Mouse (Mus musculus) thymus, adult 2 months (tissue): ENCODE data around the gene Mdk. TPM values are rescaled to one million over a fixed set of nuclear protein-coding genes. Genes with fewer than 3 reads are reported as not detected.
A peak's percentile ranks its signal among the peaks of the same experiment; 100 is the strongest.

Experiments
- DNase-seq: peaks from one replicate; pipeline ENCODE4 v3.0.0; 2021
- H3K27ac ChIP-seq: fragments of 200-500 bp; 2 replicates; pipeline ENCODE4 v1.5.1; 2012; ENCODE audit warnings: low read length, control low read depth; ENCODE audit not compliant: control insufficient read depth, insufficient read depth
- H3K27me3 ChIP-seq: fragments of 200-500 bp; 2 replicates; pipeline ENCODE4 v1.6.1; 2012; ENCODE audit warnings: mild to moderate bottlenecking, low read length, moderate library complexity, mixed read lengths; ENCODE audit not compliant: control insufficient read depth, insufficient read depth
- H3K36me3 ChIP-seq: fragments of 200-500 bp; 2 replicates; pipeline ENCODE4 v1.6.1; 2012; ENCODE audit warnings: mild to moderate bottlenecking, low read length, moderate library complexity; ENCODE audit not compliant: control insufficient read depth, insufficient read depth
- H3K4me1 ChIP-seq: fragments of 200-500 bp; replicated peaks from 2 replicates; pipeline ENCODE4 v1.6.1; 2012; ENCODE audit warnings: low read length; ENCODE audit not compliant: control insufficient read depth, insufficient read depth
- H3K4me3 ChIP-seq: fragments of 200-500 bp; 2 replicates; pipeline ENCODE4 v1.5.1; 2012; ENCODE audit warnings: mild to moderate bottlenecking, low read length, control low read depth, moderate library complexity; ENCODE audit not compliant: control insufficient read depth, insufficient read depth
- CTCF ChIP-seq: fragments of 200-500 bp; IDR thresholded peaks from 2 replicates; pipeline ENCODE4 v1.5.1; 2012; ENCODE audit warnings: mild to moderate bottlenecking, control low read depth, low read length, moderate library complexity, borderline replicate concordance; ENCODE audit not compliant: control insufficient read depth, poor library complexity, insufficient read depth; ENCODE audit errors: extremely low read depth
- POLR2A ChIP-seq: fragments of 200-500 bp; IDR thresholded peaks from 2 replicates; pipeline ENCODE4 v1.6.1; 2012; ENCODE audit warnings: mild to moderate bottlenecking, low read length, control low read depth, moderate library complexity; ENCODE audit not compliant: control insufficient read depth, poor library complexity, insufficient read depth; ENCODE audit errors: extremely low read depth
- WGBS: fragments of 180-500 bp; shearing (Covaris S2); methylation state at CpG from one replicate; pipeline ENCODE4 v1.1.7; 2018; 5-methylcytosine and 5-hydroxymethylcytosine counted together
- polyA plus RNA-seq: library from polyadenylated mRNA; depleted of rRNA; stranded (reverse); fragments of >200 nt; gene quantifications from 2 replicates; pipeline ENCODE4 v1.2.3, GENCODE M21; 2012

The Mdk gene
- polyA plus RNA-seq, 1 experiment = 17.7 TPM

DNA sequence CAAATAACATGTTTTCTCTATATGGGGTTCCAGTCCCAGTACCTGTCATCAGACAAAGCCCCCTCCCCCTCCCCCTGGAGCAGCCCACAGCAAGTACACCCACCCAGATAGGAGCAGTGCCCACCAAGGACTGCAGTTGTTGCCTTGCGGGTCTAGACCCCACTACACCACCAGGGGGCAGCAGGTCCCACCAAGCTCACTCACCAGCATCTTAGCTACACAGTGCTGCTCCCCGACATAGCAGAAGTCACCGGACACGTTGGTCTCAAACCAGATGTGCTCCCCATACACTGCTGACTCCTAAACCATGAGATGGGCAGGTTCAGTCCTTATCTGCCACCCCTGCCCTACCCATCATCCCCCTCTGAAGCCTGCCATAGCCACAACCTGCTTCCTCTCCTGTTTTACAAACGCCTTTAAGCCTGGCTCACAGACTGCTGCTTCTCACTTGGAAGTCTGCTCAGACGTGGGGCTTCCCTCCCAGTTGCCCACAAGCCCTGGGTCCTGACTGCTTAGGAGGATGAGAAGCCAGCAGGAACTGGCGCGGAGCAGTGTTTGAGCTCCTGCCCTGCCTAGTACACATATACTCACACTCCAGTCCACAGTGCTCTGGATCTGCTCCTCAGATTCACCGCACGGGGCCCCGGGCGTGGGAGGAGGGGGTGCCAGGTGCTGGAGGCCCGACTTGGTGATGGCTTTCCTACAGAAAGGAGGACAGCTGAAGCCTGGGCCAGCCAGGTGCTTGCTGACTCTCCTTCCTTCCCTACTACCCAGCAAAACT, 12.3 kb upstream of the Mdk start:
- peaks cover 48% of the 10 kb centered on the region for H3K4me1 ChIP-seq
- peak; percentile 87; the same call in 1 of the 2 replicates for TF ChIP-seq CTCF
- TF ChIP-seq POLR2A = no peak
- DNase-seq = peak; percentile 87
- H3K4me3 ChIP-seq = peak overlapping the region; percentile 5; the same call in 1 of the 2 replicates
- peaks cover 41% of the 10 kb centered on the region for H3K36me3 ChIP-seq
- peak overlapping the region; percentile 51 for H3K27ac ChIP-seq
- WGBS = 22% methylated on average over 13 of the region's 13 CpGs
- H3K27me3 ChIP-seq = no peaks in the 10 kb centered on the region

DNA sequence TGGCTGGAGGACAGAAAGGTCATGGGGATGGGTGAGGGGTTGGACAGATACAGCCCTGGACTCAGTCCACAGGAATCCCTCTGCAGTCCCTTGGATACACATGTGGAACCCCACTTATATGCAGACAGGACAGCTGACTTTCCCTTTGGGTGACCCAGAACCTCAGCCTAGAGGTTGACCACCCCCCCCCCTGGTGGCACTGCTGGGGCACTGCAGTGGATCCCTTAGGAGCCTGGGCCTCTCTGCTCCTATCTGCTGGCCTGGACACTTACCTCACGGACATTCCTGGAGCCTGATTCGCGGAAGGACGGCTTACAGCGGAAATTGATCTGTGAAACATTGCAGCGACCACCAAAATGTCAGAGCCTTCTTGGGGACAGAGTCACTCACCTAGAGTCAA, 10.3 kb upstream of the Mdk start:
- WGBS = 97% methylated on average over 6 of the region's 6 CpGs
- H3K4me3 ChIP-seq = no peak overlapping the region
- no peak overlapping the region for H3K27ac ChIP-seq
- TF ChIP-seq POLR2A (no peak), CTCF (peak; percentile 75; the same call in 1 of the 2 replicates)
- H3K27me3 ChIP-seq = no peaks in the 10 kb centered on the region
- H3K36me3 ChIP-seq = peaks cover 61% of the 10 kb centered on the region
- DNase-seq = no peak
- H3K4me1 ChIP-seq = peaks cover 30% of the 10 kb centered on the region

DNA sequence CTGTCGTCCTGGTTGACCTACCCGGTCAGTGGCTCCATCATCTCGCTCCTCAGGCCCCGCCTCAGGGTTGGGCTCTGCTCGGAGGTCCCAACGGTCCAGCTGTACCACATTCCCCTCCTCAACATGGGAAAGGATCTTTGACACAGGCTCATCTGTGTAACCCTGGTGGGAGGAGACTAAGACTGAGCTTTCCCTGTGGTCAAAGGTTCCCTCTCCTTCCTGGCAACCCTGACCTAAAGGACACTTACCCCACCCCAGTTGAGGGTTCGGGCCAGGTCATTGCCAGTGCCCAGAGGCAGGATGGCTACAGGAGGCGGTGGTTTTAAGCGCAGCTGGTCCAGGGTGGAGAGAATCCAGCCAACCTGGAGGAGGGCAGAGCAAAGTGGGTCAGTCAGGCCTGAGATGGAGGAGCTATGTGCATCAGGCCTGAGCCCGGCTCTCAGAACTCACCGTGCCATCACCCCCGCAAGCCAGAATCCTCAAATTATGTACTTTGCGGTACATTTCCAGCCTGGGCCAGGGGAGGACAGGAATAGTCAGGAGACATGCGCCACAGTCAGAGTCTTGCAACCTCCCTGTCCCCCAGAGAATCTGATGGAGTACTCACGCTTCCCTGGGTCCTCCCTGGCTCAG, 7.3 kb upstream of the Mdk start:
- 96% methylated on average over 15 of the region's 15 CpGs for WGBS
- Histone ChIP-seq H3K4me3 (no peak overlapping the region), H3K36me3 (peaks cover 85% of the 10 kb centered on the region), H3K4me1 (peaks cover 2% of the 10 kb centered on the region), H3K27me3 (no peaks in the 10 kb centered on the region), H3K27ac (no peak overlapping the region)
- no peak for TF ChIP-seq CTCF
- TF ChIP-seq POLR2A = no peak
- no peak for DNase-seq

DNA sequence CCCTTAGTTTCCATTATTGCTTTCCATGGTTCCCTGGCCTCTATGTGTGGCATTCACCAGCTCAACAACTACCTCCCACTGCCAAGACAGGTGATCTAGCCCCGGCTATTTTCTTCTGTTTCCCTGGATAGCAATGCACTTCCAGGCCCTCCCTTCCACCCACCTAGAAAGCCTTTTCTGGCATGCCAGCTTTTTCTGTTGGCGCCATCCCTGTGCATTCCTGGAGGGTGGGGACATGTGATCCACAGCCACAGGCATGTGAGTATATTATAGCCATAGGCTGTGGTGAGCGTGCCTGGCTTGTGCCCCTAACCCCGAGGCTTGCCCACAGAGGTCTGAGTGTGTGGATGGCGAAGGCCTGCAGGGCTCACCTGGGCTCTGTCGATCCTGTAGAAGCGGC, 4.1 kb upstream of the Mdk start:
- WGBS = 98% methylated on average over 7 of the region's 7 CpGs
- Histone ChIP-seq H3K27ac (no peak overlapping the region), H3K4me1 (peaks cover 22% of the 10 kb centered on the region), H3K4me3 (no peak overlapping the region), H3K36me3 (peaks cover 83% of the 10 kb centered on the region), H3K27me3 (no peaks in the 10 kb centered on the region; the same call in 1 of the 2 replicates)
- no peak for TF ChIP-seq POLR2A
- TF ChIP-seq CTCF = no peak
- DNase-seq = no peak

DNA sequence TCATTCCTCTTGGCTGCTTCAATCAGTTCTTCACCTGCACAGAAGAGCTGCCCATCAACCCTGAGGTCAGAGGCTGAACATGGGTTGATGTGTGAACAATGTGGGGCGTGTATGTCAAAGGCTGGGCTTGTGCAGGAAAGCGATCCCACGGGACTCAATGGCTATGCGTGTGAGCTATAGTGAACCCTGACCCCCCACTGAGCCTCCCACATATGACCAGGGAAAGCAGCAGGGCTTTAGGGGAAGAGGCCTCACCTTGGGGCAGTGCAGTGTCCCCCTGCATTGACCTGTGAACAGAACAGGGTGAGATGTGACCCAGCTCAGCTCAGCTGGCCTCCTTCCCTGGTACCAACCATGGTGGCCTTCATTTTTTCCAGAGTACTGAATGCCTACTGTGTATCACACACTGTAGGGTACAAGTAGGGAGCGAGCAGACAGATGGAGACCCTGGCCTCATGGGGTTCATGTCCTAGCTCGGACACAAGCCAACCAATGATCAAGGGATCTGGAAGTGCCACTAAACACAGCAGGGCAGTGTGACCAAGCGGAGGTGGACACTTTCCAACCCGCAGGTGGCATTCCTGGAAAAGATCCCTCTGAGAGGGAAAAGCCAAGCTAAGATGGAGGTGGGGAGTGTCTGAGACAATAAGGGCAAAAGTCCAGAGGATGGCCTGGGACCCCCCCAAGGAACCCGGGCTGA, 2.9 kb upstream of the Mdk start:
- Histone ChIP-seq H3K4me1 (peaks cover 28% of the 10 kb centered on the region), H3K36me3 (peaks cover 73% of the 10 kb centered on the region), H3K27me3 (no peaks in the 10 kb centered on the region; the same call in 1 of the 2 replicates), H3K27ac (no peak overlapping the region), H3K4me3 (no peak overlapping the region)
- no peak for TF ChIP-seq POLR2A
- no peak for TF ChIP-seq CTCF
- 96% methylated on average over 9 of the region's 9 CpGs for WGBS
- no peak for DNase-seq

DNA sequence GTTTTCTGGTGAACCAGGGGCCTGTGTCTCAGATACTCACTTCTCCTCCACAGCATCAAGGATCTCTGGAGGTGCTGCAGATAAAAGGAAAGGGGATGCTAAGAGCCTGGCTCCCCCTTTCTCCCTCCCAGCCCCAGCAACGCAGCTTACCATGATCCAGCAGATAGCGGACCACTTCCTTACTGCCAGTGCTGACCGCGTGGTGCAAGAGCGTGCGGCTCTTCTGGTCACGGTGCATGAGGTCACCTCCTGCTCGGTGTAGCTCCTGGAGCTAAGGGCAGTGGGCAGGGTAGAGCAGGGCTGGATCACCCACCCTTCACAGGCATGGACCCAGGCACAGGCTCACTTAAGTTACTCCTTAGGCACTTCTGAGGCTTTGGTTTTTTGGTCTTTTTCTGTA, 1.9 kb upstream of the Mdk start:
- peaks cover 64% of the 10 kb centered on the region for H3K36me3 ChIP-seq

More for the DNA sequence above, 1.9 kb upstream of the Mdk start:
- Histone ChIP-seq H3K4me3 (no peak overlapping the region), H3K27ac (no peak overlapping the region), H3K4me1 (peaks cover 28% of the 10 kb centered on the region), H3K27me3 (no peaks in the 10 kb centered on the region; the same call in 1 of the 2 replicates)
- TF ChIP-seq CTCF (no peak), POLR2A (no peak)
- DNase-seq = no peak
- 78% methylated on average over 8 of the region's 8 CpGs for WGBS
